Mouse (Mus musculus) fibroblast of lung, adult 2 months (primary cell): Measurements from ENCODE around the gene Vmn2r62.
"Not testable (repeated sequence)": the region's sequence is repeated elsewhere in the genome, so short reads cannot be mapped to it uniquely, and the experiment has no call there.

Experiments
- DNase-seq: peaks from one replicate; pipeline ENCODE4 v3.0.0-alpha.2; 2011; ENCODE audit warnings: low read depth

Vmn2r62 gene

DNA sequence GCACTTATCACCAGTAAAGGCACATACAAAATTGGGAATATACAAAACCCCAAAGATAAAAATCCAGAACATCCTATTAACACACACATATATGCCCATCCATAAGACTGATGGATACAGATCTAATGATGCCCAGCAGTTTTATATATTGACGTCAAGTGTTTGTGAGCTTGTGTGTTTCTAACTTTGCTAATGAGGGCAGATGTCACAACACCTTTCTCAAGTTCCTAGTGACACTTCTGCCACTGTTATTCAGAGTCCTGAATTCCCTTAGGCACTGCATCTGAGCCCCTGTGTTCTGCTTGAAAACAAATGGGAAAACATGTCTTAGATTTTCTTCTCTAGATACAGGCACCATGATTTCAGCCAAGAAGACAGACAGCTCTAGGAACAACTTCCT is at the start of gene Vmn2r62:
Gene Vmn2r62 (minus strand): TSS at position 101 of the 400 bp plus-strand sequence.
- DNase-seq = not testable (repeated sequence)

GRCm38 (mm10) chr7:42838366-42838765 is 45.0 kb upstream of the Vmn2r62 start:
- DNase-seq = not testable (repeated sequence)

GRCm38 (mm10) chr7:42832221-42832620 is 38.9 kb upstream of the Vmn2r62 start:
- no peak for DNase-seq

GRCm38 (mm10) chr7:42749836-42750235 is 43.5 kb downstream of the Vmn2r62 start:
- no peak for DNase-seq

DNA sequence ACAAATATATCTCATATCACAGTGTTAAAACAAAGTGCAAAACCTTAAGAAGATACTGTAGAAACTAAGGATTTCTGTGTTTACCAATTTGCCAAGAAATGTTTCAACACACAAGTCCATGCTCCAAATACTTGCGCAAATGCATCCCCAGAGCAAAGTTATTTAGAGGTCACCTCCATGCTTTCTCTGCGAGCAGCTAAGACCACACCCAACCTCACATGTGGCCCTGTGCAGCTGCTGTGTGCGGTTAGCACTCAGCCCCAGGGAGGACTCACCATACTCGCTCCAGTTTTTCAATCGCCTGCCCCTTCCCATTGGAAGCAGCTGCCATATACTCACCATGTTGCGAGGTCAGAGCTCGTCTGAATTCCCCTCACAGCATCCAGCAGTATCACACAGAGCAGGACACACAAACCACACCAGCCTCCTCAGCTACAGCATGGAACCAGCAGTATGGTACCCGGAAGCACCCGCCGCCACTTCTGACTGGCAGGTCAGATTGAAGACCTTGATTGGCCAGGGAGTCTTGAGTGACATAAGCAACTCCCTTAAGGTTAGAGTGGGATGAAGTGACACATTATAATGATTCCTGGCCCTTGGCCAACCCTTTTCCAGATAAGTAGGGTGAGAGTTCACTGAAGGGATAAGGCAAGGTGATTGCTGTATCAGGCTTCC is 54.7 kb downstream of the Vmn2r62 start:
- DNase-seq = no peak

- not testable (repeated sequence) for DNase-seq
Observed at GRCm38 (mm10) chr7:42726917-42727316, 66.4 kb downstream of the Vmn2r62 start, which contains the start of gene Gm17067. Gene Gm17067 (minus strand): TSS chr7:42727017.
